25 mouse cellular contexts compared by ENCODE assay signal in genomic region chr6:8285401-8285960, GRCm38 (mm10). TPM values are rescaled to one million over a fixed set of nuclear protein-coding genes. Genes with fewer than 3 reads are reported as not detected.
A peak's percentile ranks its signal among the peaks of the same experiment; 100 is the strongest.
DNase-seq lines count a peak whose midpoint lies in the region; ATAC-seq and TF ChIP-seq lines count a peak whose summit lies in the region.
"Had no signal": no experiment of that assay in that cellular context is flagged by ENCODE, and none has a peak within 500 bp of the region (broad histone marks: within the 10 kb centered on the region; RNA-seq: fewer than 3 reads in every experiment).

No protein-coding gene starts in this region.

- DNase-seq in embryonic facial prominence, embryonic 10.5 days (ENCODE audit: low spot score): no peak
- DNase-seq in lung, postnatal 0 days (ENCODE audit: low spot score): peak; percentile 15
- no peak for DNase-seq in lung, postnatal 14 days
- DNase-seq in brain, adult 2 months (ENCODE audit: low read depth, low spot score): peak; percentile 42
- no peak for DNase-seq in layer of hippocampus, postnatal 25 days (ENCODE audit: extremely low spot score in 1 of 2, low spot score in 1 of 2)
- DNase-seq in spleen, postnatal 4 days (ENCODE audit: low spot score in 2 of 2): no peak
- DNase-seq: adrenal gland, postnatal 10 days; cerebellum, adult 2 months; cerebellum, postnatal 25 days; forebrain, postnatal 0 days; gastrocnemius, postnatal 14 days; heart, adult 18-20 months; heart, postnatal 14 days; kidney, adult 8-10 months; kidney, postnatal 10 days; retina, postnatal 1 day; right cerebral cortex, postnatal 25 days; spleen, adult 18-20 months had no signal

- no peaks in the 10 kb centered on the region for H3K27me3 ChIP-seq in embryonic facial prominence, embryonic 13.5 days
- no peaks in the 10 kb centered on the region for H3K27me3 ChIP-seq in embryonic facial prominence, embryonic 10.5 days (replicated peaks; ENCODE audit: low read depth, poor library complexity, severe bottlenecking)
- H3K27me3 ChIP-seq in lung, postnatal 0 days (replicated peaks; ENCODE audit: insufficient read depth, low read length): no peaks in the 10 kb centered on the region
- H3K27me3 ChIP-seq: heart, embryonic 13.5 days; intestine, embryonic 15.5 days; midbrain, embryonic 12.5 days; neural tube, embryonic 12.5 days had no signal

- no peak overlapping the region for H3K9ac ChIP-seq in embryonic facial prominence, embryonic 13.5 days
- no peak overlapping the region for H3K9ac ChIP-seq in lung, postnatal 0 days (replicated peaks; ENCODE audit: low read depth)
- H3K9ac ChIP-seq: forebrain, postnatal 0 days; heart, embryonic 13.5 days; hindbrain, embryonic 14.5 days; intestine, embryonic 15.5 days; midbrain, embryonic 12.5 days; neural tube, embryonic 12.5 days had no signal

- H3K4me2 ChIP-seq in embryonic facial prominence, embryonic 13.5 days: no peak overlapping the region
- H3K4me2 ChIP-seq in lung, postnatal 0 days (replicated peaks; ENCODE audit: low read depth, low read length): no peak overlapping the region
- H3K4me2 ChIP-seq: heart, embryonic 13.5 days; hindbrain, embryonic 14.5 days; intestine, embryonic 15.5 days; midbrain, embryonic 12.5 days; neural tube, embryonic 12.5 days had no signal

- no peaks in the 10 kb centered on the region for H3K4me1 ChIP-seq in embryonic facial prominence, embryonic 13.5 days
- no peaks in the 10 kb centered on the region for H3K4me1 ChIP-seq in embryonic facial prominence, embryonic 10.5 days
- no peaks in the 10 kb centered on the region for H3K4me1 ChIP-seq in lung, postnatal 0 days (ENCODE audit: insufficient read depth, low read depth, low read length)
- H3K4me1 ChIP-seq: heart, embryonic 13.5 days; intestine, embryonic 15.5 days; midbrain, embryonic 12.5 days; neural tube, embryonic 12.5 days had no signal

- 43% methylated on average over 3 of the region's 3 CpGs for WGBS in embryonic facial prominence, embryonic 13.5 days
- WGBS in embryonic facial prominence, embryonic 10.5 days: 83% methylated on average over 3 of the region's 3 CpGs
- 24% methylated on average over 3 of the region's 3 CpGs for WGBS in lung, postnatal 0 days

- H3K4me3 ChIP-seq in embryonic facial prominence, embryonic 13.5 days: no peak overlapping the region
- H3K4me3 ChIP-seq in embryonic facial prominence, embryonic 10.5 days: no peak overlapping the region
- H3K4me3 ChIP-seq in lung, postnatal 0 days (ENCODE audit: low read depth, low read length): no peak overlapping the region
- H3K4me3 ChIP-seq: heart, embryonic 13.5 days; intestine, embryonic 15.5 days; midbrain, embryonic 12.5 days; neural tube, embryonic 12.5 days had no signal

- no peaks in the 10 kb centered on the region; the same call in 1 of the 2 replicates for H3K36me3 ChIP-seq in embryonic facial prominence, embryonic 13.5 days
- no peaks in the 10 kb centered on the region for H3K36me3 ChIP-seq in embryonic facial prominence, embryonic 10.5 days (replicated peaks)
- no peaks in the 10 kb centered on the region for H3K36me3 ChIP-seq in lung, postnatal 0 days (ENCODE audit: insufficient read depth, low read length)
- H3K36me3 ChIP-seq: heart, embryonic 13.5 days; intestine, embryonic 15.5 days; midbrain, embryonic 12.5 days; neural tube, embryonic 12.5 days had no signal

- H3K9me3 ChIP-seq in embryonic facial prominence, embryonic 13.5 days: no peaks in the 10 kb centered on the region
- no peaks in the 10 kb centered on the region for H3K9me3 ChIP-seq in embryonic facial prominence, embryonic 10.5 days
- no peaks in the 10 kb centered on the region for H3K9me3 ChIP-seq in lung, postnatal 0 days (ENCODE audit: low read length)
- H3K9me3 ChIP-seq: heart, embryonic 13.5 days; intestine, embryonic 15.5 days; midbrain, embryonic 12.5 days; neural tube, embryonic 12.5 days had no signal

- TF ChIP-seq CTCF in lung, postnatal 0 days (IDR thresholded peaks at IDR 0.05): no peak

- no peak for TF ChIP-seq EP300 in lung, postnatal 0 days (IDR thresholded peaks at IDR 0.05)

- no peak for ATAC-seq in embryonic facial prominence, embryonic 13.5 days (ENCODE audit: insufficient number of reproducible peaks, insufficient read depth, low FRiP score, low TSS enrichment, low read depth)
- ATAC-seq in lung, postnatal 0 days: no peak
- ATAC-seq: CD4-positive, CD25-positive, alpha-beta regulatory T cell, adult 4 months; forebrain, postnatal 0 days; intestine, embryonic 15.5 days had no signal

- peak overlapping the region; percentile 11 for H3K27ac ChIP-seq in embryonic facial prominence, embryonic 13.5 days
- no peak overlapping the region for H3K27ac ChIP-seq in embryonic facial prominence, embryonic 10.5 days (replicated peaks)
- no peak overlapping the region for H3K27ac ChIP-seq in lung, postnatal 0 days (ENCODE audit: low read length)
- H3K27ac ChIP-seq: heart, embryonic 13.5 days; hindbrain, embryonic 14.5 days; intestine, embryonic 15.5 days; midbrain, embryonic 12.5 days; neural tube, embryonic 12.5 days had no signal

RNA-seq across cellular contexts. Expression of gene Gm45062, which starts 26.2 kb away (rescaled TPM):
- polyA plus RNA-seq in embryonic facial prominence, embryonic 13.5 days (2015; fragmentation: Nextera tagmentation; extraction: Ambion mirVana): 10.0 and 14.2 TPM in 2 replicates
- 6.9 and 7.1 TPM in 2 replicates for polyA plus RNA-seq in embryonic facial prominence, embryonic 10.5 days (2016; fragmentation: Nextera tagmentation; extraction: Ambion mirVana)
- polyA plus RNA-seq in lung, postnatal 0 days (2015; fragmentation: Nextera tagmentation; extraction: Ambion mirVana): 2.1 and 3.3 TPM in 2 replicates
- total RNA-seq in layer of hippocampus, postnatal 25 days (2021): 1 to 10 TPM; 1.5 to 2.6 TPM
- total RNA-seq: gastrocnemius, postnatal 14 days; heart, adult 18-20 months; heart, postnatal 14 days had no signal

RNA-seq across cellular contexts. Expression of gene Umad1, which starts 26.4 kb away (rescaled TPM):
- 15.0 and 20.9 TPM in 2 replicates for polyA plus RNA-seq in embryonic facial prominence, embryonic 13.5 days (2015; fragmentation: Nextera tagmentation; extraction: Ambion mirVana)
- 15.4 and 19.2 TPM in 2 replicates for polyA plus RNA-seq in embryonic facial prominence, embryonic 10.5 days (2016; fragmentation: Nextera tagmentation; extraction: Ambion mirVana)
- polyA plus RNA-seq in lung, postnatal 0 days (2015; fragmentation: Nextera tagmentation; extraction: Ambion mirVana): 17.6 and 21.0 TPM in 2 replicates
- total RNA-seq in layer of hippocampus, postnatal 25 days (2021): 10 to 100 TPM; 28.5 to 32.0 TPM

RNA-seq across cellular contexts. Expression of gene Rpa3, which starts 26.5 kb away (rescaled TPM):
- 164 and 171 TPM in 2 replicates for polyA plus RNA-seq in embryonic facial prominence, embryonic 13.5 days (2015; fragmentation: Nextera tagmentation; extraction: Ambion mirVana)
- 204 and 210 TPM in 2 replicates for polyA plus RNA-seq in embryonic facial prominence, embryonic 10.5 days (2016; fragmentation: Nextera tagmentation; extraction: Ambion mirVana)
- 89.1 and 89.6 TPM in 2 replicates for polyA plus RNA-seq in lung, postnatal 0 days (2015; fragmentation: Nextera tagmentation; extraction: Ambion mirVana)
- total RNA-seq in layer of hippocampus, postnatal 25 days (2021): 10 to 100 TPM; 14.0 to 17.5 TPM

Comparison
In these comparisons a context has a peak if more than half of its experiments do, and no peak if none do; other contexts are left out.
1. DNase-seq: peak in lung, postnatal 0 days (single experiment) and brain, adult 2 months (single experiment); none in embryonic facial prominence, embryonic 10.5 days (single experiment), lung, postnatal 14 days (single experiment), layer of hippocampus, postnatal 25 days (0 of 2) and spleen, postnatal 4 days (0 of 2).